Mouse (Mus musculus) liver, adult 2 months (tissue): ENCODE results near the gene Ccdc158. TPM values are rescaled to one million over a fixed set of nuclear protein-coding genes. Genes with fewer than 3 reads are reported as not detected.

ENCODE experiments used
- DNase-seq: peaks from one replicate; pipeline ENCODE4 v3.0.0-alpha.2; 2011; ENCODE audit warnings: low read depth, low spot score; ENCODE audit errors: extremely low read depth
- H3K27ac ChIP-seq: fragments of 200-500 bp; replicated peaks from 2 replicates; pipeline ENCODE4 v1.5.1; 2012; ENCODE audit warnings: low read depth, mild to moderate bottlenecking, control low read depth, inconsistent platforms, low read length; ENCODE audit not compliant: insufficient read depth
- H3K27me3 ChIP-seq: fragments of 200-500 bp; 2 replicates; pipeline ENCODE4 v1.6.1; 2012; ENCODE audit warnings: mild to moderate bottlenecking, moderate library complexity, low read length, inconsistent platforms; ENCODE audit not compliant: control insufficient read depth, insufficient read depth
- H3K36me3 ChIP-seq: fragments of 200-500 bp; 2 replicates; pipeline ENCODE4 v1.6.1; 2012; ENCODE audit warnings: low read length, inconsistent platforms; ENCODE audit not compliant: control insufficient read depth, insufficient read depth
- H3K4me1 ChIP-seq: fragments of 200-500 bp; 2 replicates; pipeline ENCODE4 v1.6.1; 2011; ENCODE audit warnings: low read length; ENCODE audit not compliant: control insufficient read depth, insufficient read depth
- H3K4me3 ChIP-seq: fragments of 200-500 bp; 2 replicates; pipeline ENCODE4 v1.5.1; 2011; ENCODE audit warnings: low read depth, mild to moderate bottlenecking, control low read depth, low read length, moderate library complexity; ENCODE audit not compliant: insufficient read depth
- H3K79me2 ChIP-seq: fragments of 200-500 bp; 2 replicates; pipeline ENCODE4 v1.6.1; 2012; ENCODE audit warnings: inconsistent platforms, mild to moderate bottlenecking, low read length, moderate library complexity; ENCODE audit not compliant: control insufficient read depth, insufficient read depth
- H3K9ac ChIP-seq: fragments of 200-500 bp; 2 replicates; pipeline ENCODE4 v1.6.1; 2012; ENCODE audit warnings: low read depth, mild to moderate bottlenecking, control low read depth, inconsistent platforms, low read length
- CTCF ChIP-seq: fragments of 200-500 bp; IDR thresholded peaks from 2 replicates; pipeline ENCODE4 v1.5.1; 2011; ENCODE audit warnings: low read depth, low read length, control low read depth
- POLR2A ChIP-seq: fragments of 200-500 bp; IDR thresholded peaks from 2 replicates; pipeline ENCODE4 v1.6.1; 2011; ENCODE audit warnings: low read length, control low read depth; ENCODE audit not compliant: insufficient read depth; ENCODE audit errors: extremely low read depth
- WGBS: fragments of 180-500 bp; shearing (Covaris S2); methylation state at CpG from one replicate; pipeline ENCODE4 v1.1.7; 2018; 5-methylcytosine and 5-hydroxymethylcytosine counted together
- polyA plus RNA-seq: library from polyadenylated mRNA; depleted of rRNA; stranded (reverse); fragments of >200 nt; gene quantifications from 2 replicates; pipeline ENCODE4 v1.2.3, GENCODE M21; 2012
- total RNA-seq: library from RNA; depleted of rRNA; stranded (reverse); fragments of >200 nt; gene quantifications from 2 replicates; pipeline ENCODE4 v1.2.3, GENCODE M21; 2014

The Ccdc158 gene
- total and polyA plus RNA-seq, 2 experiments: 0.10 to 0.37 TPM

- Histone ChIP-seq H3K27ac (no peak overlapping the region), H3K36me3 (no peaks in the 10 kb centered on the region), H3K79me2 (peaks cover 19% of the 10 kb centered on the region; the same call in 1 of the 2 replicates), H3K27me3 (no peaks in the 10 kb centered on the region), H3K4me3 (no peak overlapping the region), H3K4me1 (peaks cover 12% of the 10 kb centered on the region), H3K9ac (no peak overlapping the region)
- TF ChIP-seq POLR2A: no peak
- WGBS: 90% methylated on average over 8 of the region's 8 CpGs
- no peak for DNase-seq
These were observed 28.6 kb upstream of the Ccdc158 start for GRCm38 (mm10) chr5:92703671-92704070.

- no peak for DNase-seq
- no peak overlapping the region for H3K9ac ChIP-seq
- no peaks in the 10 kb centered on the region; the same call in 1 of the 2 replicates for H3K4me1 ChIP-seq
- H3K79me2 ChIP-seq: peaks cover 30% of the 10 kb centered on the region; the same call in 1 of the 2 replicates
- H3K27ac ChIP-seq: no peak overlapping the region
- WGBS: 78% methylated on average over 11 of the region's 11 CpGs
- H3K4me3 ChIP-seq: no peak overlapping the region
- no peak for TF ChIP-seq POLR2A
- TF ChIP-seq CTCF: no peak
- no peaks in the 10 kb centered on the region for H3K27me3 ChIP-seq
- H3K36me3 ChIP-seq: no peaks in the 10 kb centered on the region
These were observed 26.7 kb upstream of the Ccdc158 start for GRCm38 (mm10) chr5:92701750-92702149.

- Histone ChIP-seq H3K4me3 (no peak overlapping the region), H3K27ac (no peak overlapping the region), H3K79me2 (peaks cover 39% of the 10 kb centered on the region; the same call in 1 of the 2 replicates), H3K9ac (no peak overlapping the region), H3K36me3 (no peaks in the 10 kb centered on the region), H3K27me3 (no peaks in the 10 kb centered on the region), H3K4me1 (peaks cover 5% of the 10 kb centered on the region; the same call in 1 of the 2 replicates)
- 72% methylated on average over 17 of the region's 17 CpGs for WGBS
- no peak for DNase-seq
- TF ChIP-seq CTCF (no peak), POLR2A (no peak)
These were observed 23.9 kb upstream of the Ccdc158 start for GRCm38 (mm10) chr5:92698837-92699529.

- H3K27me3 ChIP-seq: no peaks in the 10 kb centered on the region
- H3K36me3 ChIP-seq: no peaks in the 10 kb centered on the region
- no peak overlapping the region for H3K27ac ChIP-seq
- WGBS: 45% methylated on average over 15 of the region's 15 CpGs
- H3K79me2 ChIP-seq: peaks cover 38% of the 10 kb centered on the region; the same call in 1 of the 2 replicates
- H3K4me3 ChIP-seq: no peak overlapping the region
- DNase-seq: no peak
- H3K9ac ChIP-seq: no peak overlapping the region
- TF ChIP-seq CTCF: no peak
- TF ChIP-seq POLR2A: no peak
- peaks cover 5% of the 10 kb centered on the region; the same call in 1 of the 2 replicates for H3K4me1 ChIP-seq
These were observed 23.2 kb upstream of the Ccdc158 start for GRCm38 (mm10) chr5:92698131-92698836.

GRCm38 (mm10) chr5:92694316-92694995, 19.4 kb upstream of the Ccdc158 start:
- Histone ChIP-seq H3K36me3 (no peaks in the 10 kb centered on the region), H3K4me1 (peaks cover 5% of the 10 kb centered on the region; the same call in 1 of the 2 replicates), H3K27ac (no peak overlapping the region), H3K4me3 (no peak overlapping the region), H3K9ac (no peak overlapping the region), H3K79me2 (peaks cover 28% of the 10 kb centered on the region; the same call in 1 of the 2 replicates), H3K27me3 (no peaks in the 10 kb centered on the region)
- peak; percentile 55 for DNase-seq
- no peak for TF ChIP-seq CTCF
- no peak for TF ChIP-seq POLR2A
- whole genome bisulfite sequencing: 69% methylated on average over 10 of the region's 10 CpGs
